Mouse (Mus musculus): ENCODE results near the gene Brd3os.

DNA sequence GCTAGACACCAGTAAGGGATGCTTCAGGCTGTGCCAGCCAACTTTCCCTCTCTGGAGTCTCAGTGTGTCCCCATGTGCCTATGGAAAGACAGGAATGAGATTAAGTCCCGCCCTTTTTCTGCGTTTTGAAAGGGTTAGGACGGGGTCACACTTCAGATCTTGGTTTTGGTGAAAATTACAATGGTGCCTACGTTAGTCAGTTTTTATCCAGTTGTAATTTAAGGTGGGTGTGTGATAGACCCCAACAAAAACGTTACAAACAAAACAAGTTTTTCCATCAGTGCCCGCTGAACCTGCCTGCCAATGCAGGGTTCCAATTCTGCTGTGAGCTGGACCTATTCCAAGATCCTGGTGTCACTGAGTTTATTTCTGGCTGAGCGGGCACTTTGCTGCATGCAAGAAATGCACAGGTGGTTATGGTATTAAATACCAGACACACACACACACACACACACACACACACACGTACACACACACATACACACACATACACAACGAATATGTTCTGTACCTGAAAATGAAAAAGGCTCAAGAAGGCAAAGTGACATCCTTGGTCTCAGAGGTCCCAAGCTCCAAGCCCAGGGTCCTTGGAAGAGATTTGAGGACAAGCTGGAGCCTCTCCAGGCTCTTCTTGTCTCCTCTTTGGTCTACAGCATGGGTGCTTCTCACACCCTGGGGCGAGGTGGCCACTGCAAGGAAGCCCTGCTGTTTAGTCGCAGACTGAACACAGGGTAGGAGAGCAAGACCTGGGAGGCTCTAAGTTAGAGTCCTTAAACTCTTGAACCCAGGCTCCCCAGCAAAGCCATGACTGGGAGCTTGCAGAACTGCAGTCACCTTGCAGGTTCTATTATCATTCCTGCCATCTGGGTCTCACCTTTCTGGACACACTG, 34.4 kb downstream of the Brd3os start:
- TF ChIP-seq CTCF (IDR thresholded peaks at IDR 0.05; ENCODE audit: low read depth) (no peak), EP300 (optimal IDR thresholded peaks at IDR 0.05) (no peak)

Measured in stomach, postnatal 0 days (tissue).